Mouse (Mus musculus) bone marrow macrophage, adult 2 months (primary cell): Measurements from ENCODE around the gene Slc35e3. TPM values are rescaled to one million over a fixed set of nuclear protein-coding genes. Genes with fewer than 3 reads are reported as not detected.

Experiments used
- H3K27ac ChIP-seq: 2 replicates; pipeline ENCODE4 v1.5.1; 2012; ENCODE audit warnings: low read depth, low read length; ENCODE audit not compliant: insufficient read depth
- H3K4me1 ChIP-seq: 2 replicates; pipeline ENCODE4 v1.6.1; 2012; ENCODE audit warnings: low read length; ENCODE audit not compliant: control insufficient read depth, insufficient read depth
- H3K4me3 ChIP-seq: 2 replicates; pipeline ENCODE4 v1.5.1; 2012; ENCODE audit warnings: mild to moderate bottlenecking, low read length, moderate library complexity; ENCODE audit not compliant: insufficient read depth
- CTCF ChIP-seq: IDR thresholded peaks from 2 replicates; pipeline ENCODE4 v1.5.1; 2012; ENCODE audit warnings: low read depth, mild to moderate bottlenecking, low read length, moderate library complexity
- POLR2A ChIP-seq: IDR thresholded peaks from 2 replicates; pipeline ENCODE4 v1.6.1; 2012; ENCODE audit warnings: mild to moderate bottlenecking, low read depth, low read length, borderline replicate concordance
- polyA plus RNA-seq: library from polyadenylated mRNA; stranded (reverse); fragments of >200 nt; gene quantifications from 2 replicates; pipeline ENCODE4 v1.2.4, GENCODE M21; 2012; ENCODE audit not compliant: missing spikeins, insufficient read depth, insufficient read length

Gene Slc35e3
- polyA plus RNA-seq, 1 experiment, result 5.4 TPM

DNA sequence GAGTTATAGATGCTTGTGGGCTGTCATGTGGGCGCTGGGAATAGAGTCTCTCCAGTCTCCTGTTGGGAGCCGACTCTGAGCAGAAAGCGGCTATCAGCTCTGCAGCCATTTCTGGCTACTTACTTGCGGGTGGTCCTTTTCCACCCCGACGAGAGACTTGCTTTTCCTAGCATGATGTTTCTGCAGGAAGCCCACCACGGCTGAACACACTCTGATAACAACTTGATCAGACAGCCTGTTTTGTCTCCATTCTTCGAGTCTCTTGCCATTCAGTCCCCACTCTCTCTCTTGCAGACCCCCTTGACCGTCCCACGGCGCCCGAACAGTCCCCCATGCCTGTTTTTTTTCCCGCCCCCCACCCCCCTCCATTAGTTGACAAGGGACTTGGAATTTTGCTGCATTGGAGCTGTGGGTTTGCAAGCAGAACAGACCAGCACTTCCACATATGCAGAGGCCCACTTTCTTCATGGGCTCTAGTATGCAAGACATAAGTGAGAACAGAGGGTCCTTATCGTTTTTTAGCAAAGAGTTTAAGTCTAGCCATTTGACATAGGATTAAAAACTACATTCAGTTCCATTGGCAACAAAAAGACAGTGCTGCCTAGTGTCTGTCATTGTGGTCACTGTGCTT is 13.1 kb downstream of the Slc35e3 start:
- Histone ChIP-seq H3K4me1 (0 out of 2 replicates have a peak, but pooled peaks cover 2% of the 10 kb centered on the region), H3K27ac (no peak overlapping the region), H3K4me3 (no peak overlapping the region)
- TF ChIP-seq CTCF (no peak), POLR2A (no peak)

DNA sequence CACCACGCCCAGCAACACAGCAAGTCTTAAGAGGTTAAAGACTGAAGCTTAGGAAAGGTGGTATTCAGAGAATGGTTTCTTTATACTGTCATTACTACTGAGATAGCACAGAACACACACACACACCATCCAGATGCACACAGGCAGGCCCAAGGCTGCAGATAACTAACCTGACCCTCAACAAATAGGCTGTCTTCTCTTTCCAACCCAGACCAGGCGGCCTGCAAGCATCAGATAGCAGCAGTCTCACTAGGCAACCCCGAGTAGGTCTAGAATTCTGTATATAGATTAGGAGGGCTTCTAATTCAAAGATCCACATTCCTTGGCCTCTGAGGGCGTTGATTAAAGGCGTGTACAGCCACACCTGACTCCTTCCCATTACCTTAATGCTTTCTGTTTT is 14.0 kb downstream of the Slc35e3 start:
- H3K27ac ChIP-seq, result no peak overlapping the region
- TF ChIP-seq POLR2A (no peak), CTCF (no peak)
- H3K4me1 ChIP-seq, result 0 out of 2 replicates have a peak, but pooled peaks cover 2% of the 10 kb centered on the region
- H3K4me3 ChIP-seq, result no peak overlapping the region

DNA sequence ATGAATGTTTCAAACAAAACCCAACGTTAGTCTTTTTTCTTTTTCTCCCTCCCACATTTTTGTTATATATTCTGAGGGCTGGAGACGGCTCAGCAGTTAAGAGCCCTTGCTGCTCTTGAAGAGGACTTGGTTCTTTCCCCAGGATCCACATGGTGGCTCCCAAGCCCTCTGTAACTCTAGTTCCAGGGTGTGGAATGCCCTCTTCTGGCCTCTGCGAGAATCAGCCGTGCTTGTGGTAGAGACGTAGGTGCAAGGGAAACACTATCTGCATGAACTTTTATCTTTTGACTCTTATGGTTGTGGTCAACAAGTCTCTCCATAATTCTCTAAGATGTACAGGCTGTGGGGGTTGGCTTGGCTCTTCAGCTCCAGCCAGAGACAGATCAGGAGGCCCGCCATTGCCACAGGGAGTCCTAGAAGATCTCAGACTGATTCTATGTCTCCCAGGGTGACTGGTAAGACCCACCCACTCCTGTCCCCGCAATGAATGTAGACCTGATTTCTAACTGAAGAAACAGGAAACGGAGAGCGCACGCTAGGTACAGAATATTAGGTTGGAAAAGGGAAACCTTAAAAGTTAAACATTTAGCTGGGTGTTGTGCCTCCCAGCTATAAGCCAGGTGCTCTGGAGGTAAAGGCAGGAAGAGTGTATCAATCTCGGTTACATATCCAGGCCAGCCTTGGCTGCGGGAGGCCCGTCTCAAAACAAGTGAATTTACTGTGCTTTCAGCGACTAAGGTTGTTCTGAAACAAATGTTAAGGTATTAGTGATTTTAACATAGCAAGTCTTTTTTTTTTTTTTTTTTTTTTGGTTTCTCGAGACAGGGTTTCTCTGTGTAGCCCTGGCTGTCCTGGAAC is 14.7 kb downstream of the Slc35e3 start:
- H3K27ac ChIP-seq, result no peak overlapping the region
- H3K4me3 ChIP-seq, result no peak overlapping the region
- H3K4me1 ChIP-seq, result 0 out of 2 replicates have a peak, but pooled peaks cover 2% of the 10 kb centered on the region
- TF ChIP-seq CTCF (peak; percentile 91), POLR2A (no peak)

DNA sequence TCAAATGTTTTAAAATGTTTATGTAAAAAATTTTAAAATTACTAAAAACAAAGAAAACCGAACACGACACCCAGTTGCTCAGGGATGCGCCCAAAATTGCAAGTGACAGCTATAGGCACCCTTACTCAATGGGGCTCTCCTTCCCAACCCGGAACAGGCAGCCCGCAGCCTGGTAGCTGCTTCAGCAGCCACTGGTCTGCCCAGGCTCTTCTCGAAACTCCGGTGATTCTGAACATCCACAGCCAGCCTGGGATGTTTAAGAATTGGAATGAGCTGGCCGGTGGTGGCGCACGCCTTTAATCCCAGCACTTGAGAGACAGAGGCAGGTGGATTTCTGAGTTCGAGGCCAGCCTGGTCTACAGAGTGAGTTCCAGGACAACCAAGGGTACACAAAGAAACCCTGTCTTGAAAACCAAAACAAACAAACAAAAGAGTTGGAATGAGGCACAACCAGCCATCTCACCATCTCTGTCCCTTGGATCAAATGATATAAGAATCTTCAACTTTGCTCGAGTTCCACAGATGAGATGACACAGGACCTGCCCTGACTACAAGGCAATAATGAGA is 15.4 kb downstream of the Slc35e3 start:
- Histone ChIP-seq H3K4me1 (0 out of 2 replicates have a peak, but pooled peaks cover 2% of the 10 kb centered on the region), H3K27ac (no peak overlapping the region), H3K4me3 (no peak overlapping the region)
- TF ChIP-seq POLR2A (no peak), CTCF (no peak)

DNA sequence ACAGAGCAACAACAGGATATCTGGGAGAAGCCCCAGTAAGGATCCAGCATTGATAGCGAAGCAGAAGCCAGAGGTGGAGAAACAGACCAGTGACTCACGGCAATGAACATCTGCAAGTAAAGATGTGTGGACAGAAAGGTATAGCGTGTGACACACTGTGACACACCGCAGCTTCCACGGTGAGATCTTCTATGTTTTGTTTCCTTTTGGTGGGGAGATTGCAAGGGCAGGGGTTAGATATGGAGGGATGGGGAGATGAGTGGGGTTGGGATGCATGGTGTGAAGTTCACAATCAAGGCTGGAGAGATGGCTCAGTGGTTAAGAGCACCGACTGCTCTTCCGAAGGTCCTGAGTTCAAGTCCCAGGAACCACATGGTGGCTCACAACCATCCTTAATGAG is 16.0 kb downstream of the Slc35e3 start:
- TF ChIP-seq POLR2A, result no peak
- TF ChIP-seq CTCF, result no peak
- H3K4me3 ChIP-seq, result no peak overlapping the region
- H3K27ac ChIP-seq, result no peak overlapping the region
- H3K4me1 ChIP-seq, result 0 out of 2 replicates have a peak, but pooled peaks cover 2% of the 10 kb centered on the region

DNA sequence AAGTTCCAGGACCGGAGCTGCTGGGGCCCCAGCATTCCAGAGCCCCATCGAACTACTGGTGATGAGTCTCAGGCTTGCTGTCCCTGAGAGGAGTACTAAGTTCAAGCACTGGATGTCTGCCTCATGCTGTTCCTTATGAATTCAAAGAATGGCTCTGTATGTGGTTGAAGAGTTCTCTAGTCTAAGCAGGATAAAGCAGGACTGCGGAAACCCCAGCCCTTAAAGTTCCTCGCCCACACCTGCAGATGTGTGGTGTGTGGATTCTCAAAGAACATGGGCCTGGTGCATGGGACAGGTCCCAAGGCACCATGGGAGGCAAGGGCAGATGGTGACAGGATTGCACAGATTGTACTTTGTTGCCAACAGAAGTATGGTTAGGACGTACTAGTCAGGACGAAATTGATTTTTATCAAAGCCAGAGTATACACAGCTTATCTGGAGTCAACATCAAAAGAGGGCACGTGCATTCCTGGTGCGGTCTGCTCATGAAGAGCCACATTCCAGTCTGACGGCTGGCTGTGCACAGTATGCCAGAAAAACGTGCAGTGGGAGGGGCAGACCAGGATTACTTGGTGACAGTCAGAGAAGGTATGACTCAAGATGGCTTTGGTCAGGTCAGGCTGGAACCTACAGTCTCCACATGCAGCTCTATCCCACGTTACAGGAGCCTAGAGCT is 16.9 kb downstream of the Slc35e3 start:
- TF ChIP-seq CTCF, result no peak
- TF ChIP-seq POLR2A, result no peak
- Histone ChIP-seq H3K4me1 (peaks cover 7% of the 10 kb centered on the region), H3K27ac (no peak overlapping the region), H3K4me3 (no peak overlapping the region)

DNA sequence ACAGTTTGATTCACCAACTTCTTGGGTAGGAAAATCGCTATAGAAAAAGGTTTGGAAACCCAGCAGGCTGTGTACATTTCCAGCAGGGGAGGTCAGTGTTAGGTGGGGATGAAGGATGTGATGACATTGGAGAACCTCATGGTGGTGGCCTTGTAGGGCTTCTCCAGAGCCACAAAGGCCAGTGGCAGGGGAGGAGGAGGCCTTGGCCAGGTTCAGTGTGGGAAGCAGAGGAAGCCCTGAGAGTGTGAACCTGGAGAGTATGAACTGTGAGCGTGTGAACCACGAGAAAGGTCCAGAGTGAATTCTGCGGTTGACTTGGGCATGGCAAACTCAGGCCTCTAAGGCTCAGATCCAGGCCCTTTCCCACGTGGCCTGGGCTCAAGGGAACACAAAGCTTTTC is 17.6 kb downstream of the Slc35e3 start:
- H3K4me3 ChIP-seq, result no peak overlapping the region
- no peak overlapping the region for H3K27ac ChIP-seq
- TF ChIP-seq CTCF (no peak), POLR2A (no peak)
- peaks cover 10% of the 10 kb centered on the region for H3K4me1 ChIP-seq

DNA sequence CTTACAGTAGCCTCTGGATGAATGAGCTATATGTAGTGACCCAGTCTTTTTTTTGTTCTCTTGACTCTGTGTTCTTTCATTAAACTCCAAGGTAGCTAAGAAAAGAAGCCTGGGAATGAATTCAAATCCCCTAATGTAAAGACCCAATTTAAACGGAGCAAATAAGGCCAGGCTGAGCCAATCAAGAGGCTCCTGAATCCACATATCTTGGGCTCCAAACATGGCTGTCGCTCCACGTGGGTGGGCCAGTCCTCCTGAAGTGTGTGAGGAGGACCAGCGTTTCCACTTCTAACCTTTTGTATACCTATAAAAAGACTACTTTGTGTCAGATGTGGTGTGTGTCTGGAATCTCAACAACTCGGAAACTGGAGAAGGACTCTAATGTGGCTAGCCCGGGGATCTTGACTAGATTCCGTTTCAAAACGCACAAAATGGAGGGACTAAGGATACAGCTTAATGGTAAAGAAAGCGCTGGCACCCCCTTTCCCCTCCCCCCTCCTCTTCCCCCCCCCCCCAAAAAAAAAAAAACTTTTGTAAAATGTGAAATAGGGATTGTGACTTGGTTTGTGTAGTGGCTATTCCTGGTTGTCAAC is 18.6 kb downstream of the Slc35e3 start:
- no peak overlapping the region for H3K27ac ChIP-seq
- no peak for TF ChIP-seq CTCF
- no peak for TF ChIP-seq POLR2A
- H3K4me3 ChIP-seq, result no peak overlapping the region
- peaks cover 10% of the 10 kb centered on the region for H3K4me1 ChIP-seq

DNA sequence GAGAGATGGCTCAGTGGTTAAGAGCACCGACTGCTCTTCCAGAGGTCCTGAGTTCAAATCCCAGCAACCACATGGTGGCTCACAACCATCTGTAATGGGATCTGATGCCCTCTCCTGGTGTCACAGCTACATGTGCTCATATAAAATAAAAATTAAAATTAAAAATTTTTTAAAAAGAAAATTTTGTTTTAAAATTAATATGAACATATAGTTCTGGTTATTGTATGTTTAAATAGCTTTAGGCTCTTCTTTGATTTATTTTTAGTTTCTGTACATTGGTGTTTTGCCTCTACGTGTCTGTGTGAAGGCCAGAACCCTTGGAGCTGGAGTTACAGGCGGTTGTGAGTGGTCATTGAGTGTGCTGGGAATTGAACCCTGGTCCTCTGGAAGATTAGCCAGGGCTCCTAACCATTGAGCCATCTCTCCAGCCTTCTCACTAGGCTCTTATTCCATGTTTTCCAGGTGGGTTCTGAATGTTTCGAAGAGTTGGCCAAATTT is 19.2 kb downstream of the Slc35e3 start:
- Histone ChIP-seq H3K4me3 (no peak overlapping the region), H3K27ac (no peak overlapping the region), H3K4me1 (peaks cover 14% of the 10 kb centered on the region)
- TF ChIP-seq CTCF (peak; percentile 2; the same call in 1 of the 2 replicates), POLR2A (no peak)
